Mouse (Mus musculus): ENCODE results near the gene Nid1. TPM values are rescaled to one million over a fixed set of nuclear protein-coding genes. Genes with fewer than 3 reads are reported as not detected.
"Not testable (repeated sequence)": the region's sequence is repeated elsewhere in the genome, so short reads cannot be mapped to it uniquely, and the experiment has no call there.

The Nid1 gene
- polyA plus RNA-seq, 1 experiment from 2014 or later, result 112 TPM

DNA sequence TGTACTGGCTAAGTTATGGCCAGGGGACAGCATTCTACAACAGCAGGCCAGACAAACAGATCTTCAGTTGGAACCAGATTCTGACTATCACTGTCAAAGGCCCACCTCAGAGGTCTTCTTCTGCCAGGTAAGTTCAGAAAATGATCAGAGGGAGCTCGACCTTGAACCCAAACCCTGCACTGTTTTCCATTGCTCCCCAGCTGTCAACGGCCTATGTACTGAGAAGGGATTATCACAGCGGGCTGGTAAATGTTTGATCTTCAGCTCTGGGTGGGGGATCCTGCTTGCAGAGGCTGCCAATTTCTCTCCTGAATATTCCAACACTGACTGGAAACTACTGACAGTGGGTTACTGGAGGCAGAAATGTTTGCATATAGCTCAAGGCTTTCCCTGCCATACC is 23.1 kb upstream of the Nid1 start:
- Histone ChIP-seq H3K4me1 (ENCODE audit: control insufficient read depth, insufficient read depth, low read length) (no peaks in the 10 kb centered on the region), H3K4me3 (replicated peaks; ENCODE audit: low read length) (no peak overlapping the region), H3K36me3 (ENCODE audit: control insufficient read depth, insufficient read depth, low read length) (no peaks in the 10 kb centered on the region), H3K9ac (ENCODE audit: low read length) (no peak overlapping the region), H3K27me3 (ENCODE audit: control insufficient read depth, insufficient read depth, low read length) (no peaks in the 10 kb centered on the region), H3K9me3 (replicated peaks; ENCODE audit: control insufficient read depth, low read length) (no peaks in the 10 kb centered on the region), H3K4me2 (ENCODE audit: low read depth, low read length) (no peak overlapping the region), H3K27ac (ENCODE audit: low read length) (no peak overlapping the region)
- 58% methylated on average over 3 of the region's 3 CpGs for WGBS
- no peak for ATAC-seq (ENCODE audit: insufficient read depth, low FRiP score)

DNA sequence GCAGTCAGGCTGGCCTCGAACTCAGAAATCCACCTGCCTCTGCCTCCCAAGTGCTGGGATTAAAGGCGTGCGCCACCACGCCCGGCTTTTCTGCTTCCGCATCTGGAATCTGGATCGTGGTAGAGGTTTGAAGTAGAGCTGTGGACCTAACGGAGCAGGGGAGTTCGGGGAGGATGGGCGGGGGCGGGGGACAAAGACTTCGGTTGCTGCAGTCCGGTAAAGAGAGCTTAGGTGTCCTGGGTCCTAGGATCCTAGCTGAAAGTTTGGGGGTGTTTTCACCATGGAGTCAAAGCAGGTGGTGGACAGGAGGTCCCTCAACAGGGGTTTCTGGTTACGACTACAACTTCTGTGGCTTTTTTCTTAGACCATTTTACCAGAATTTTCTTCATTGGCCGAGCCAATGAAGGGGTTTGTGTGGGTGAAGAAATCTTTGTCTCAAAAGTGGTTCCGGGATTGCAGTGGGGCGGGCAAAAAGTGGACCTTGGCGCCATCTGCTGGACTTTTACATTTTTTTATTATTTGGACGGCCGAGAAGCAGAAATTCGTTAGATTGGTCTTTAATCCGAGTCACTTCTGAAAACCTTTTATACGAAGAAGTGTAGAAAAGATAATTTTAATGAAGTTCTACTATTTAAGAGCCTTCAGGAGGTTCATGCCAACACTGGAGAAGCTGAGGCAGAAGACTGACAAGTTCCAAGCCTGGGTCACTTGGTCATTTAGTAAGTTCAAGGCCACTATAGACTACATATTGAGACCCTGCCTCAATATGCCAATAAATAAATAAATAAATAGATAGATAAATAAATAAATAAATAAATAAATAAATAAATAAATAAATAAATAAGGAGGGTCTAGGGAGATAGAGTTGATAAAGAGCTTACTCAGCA is 22.0 kb upstream of the Nid1 start:
- H3K27me3 ChIP-seq (ENCODE audit: control insufficient read depth, insufficient read depth, low read length); H3K4me1 ChIP-seq (ENCODE audit: control insufficient read depth, insufficient read depth, low read length); H3K36me3 ChIP-seq (ENCODE audit: control insufficient read depth, insufficient read depth, low read length); H3K27ac ChIP-seq (ENCODE audit: low read length); H3K9ac ChIP-seq (ENCODE audit: low read length); H3K4me3 ChIP-seq (replicated peaks; ENCODE audit: low read length); H3K9me3 ChIP-seq (replicated peaks; ENCODE audit: control insufficient read depth, low read length): not testable (repeated sequence)
- peak; percentile 60; the same call in 1 of the 2 replicates for ATAC-seq (ENCODE audit: insufficient read depth, low FRiP score)
- H3K4me2 ChIP-seq (ENCODE audit: low read depth, low read length), result peak overlapping the region; percentile 28
- WGBS, result 33% methylated on average over 23 of the region's 23 CpGs

DNA sequence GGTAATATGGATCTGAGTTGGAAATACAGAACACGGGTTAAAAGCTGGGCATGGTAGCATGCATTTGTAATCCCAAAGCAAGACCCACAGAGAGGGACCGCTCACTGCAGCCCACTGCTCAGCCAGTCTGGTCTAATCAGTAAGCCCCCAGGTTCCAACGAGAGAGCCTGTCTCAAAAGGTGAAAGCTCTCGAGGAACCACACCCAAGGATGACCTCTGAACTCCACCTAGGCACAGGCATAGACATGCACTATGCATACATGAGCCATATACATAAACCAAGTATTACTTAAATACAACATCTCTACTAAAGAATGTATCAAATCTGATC is 21.4 kb upstream of the Nid1 start:
- not testable (repeated sequence) for H3K4me3 ChIP-seq (replicated peaks; ENCODE audit: low read length); H3K4me2 ChIP-seq (ENCODE audit: low read depth, low read length); H3K27me3 ChIP-seq (ENCODE audit: control insufficient read depth, insufficient read depth, low read length); H3K9ac ChIP-seq (ENCODE audit: low read length); H3K9me3 ChIP-seq (replicated peaks; ENCODE audit: control insufficient read depth, low read length); H3K4me1 ChIP-seq (ENCODE audit: control insufficient read depth, insufficient read depth, low read length); H3K27ac ChIP-seq (ENCODE audit: low read length); H3K36me3 ChIP-seq (ENCODE audit: control insufficient read depth, insufficient read depth, low read length)
- peak; percentile 37; the same call in 1 of the 2 replicates for ATAC-seq (ENCODE audit: insufficient read depth, low FRiP score)
- WGBS, result 64% methylated on average over 1 of the region's 4 CpGs

DNA sequence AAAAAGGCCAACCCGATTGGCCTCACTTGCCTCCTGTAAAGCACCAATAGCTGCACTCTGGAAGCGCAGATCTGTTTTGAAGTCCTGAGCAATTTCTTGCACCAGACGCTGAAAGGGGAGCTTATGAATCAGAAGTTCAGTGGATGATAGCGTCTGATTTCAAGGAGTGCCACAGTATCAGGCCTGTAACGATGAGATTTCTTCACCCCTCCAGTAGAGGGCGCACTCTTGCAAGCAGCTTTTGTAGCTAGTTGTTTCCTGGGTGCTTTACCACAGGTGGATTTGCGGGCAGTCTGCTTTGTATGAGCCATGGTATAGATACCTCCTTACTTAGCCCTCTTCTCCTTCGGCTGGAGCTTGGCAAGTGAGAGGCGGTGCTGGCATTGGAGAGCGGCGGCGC is 18.5 kb upstream of the Nid1 start:
- H3K27ac ChIP-seq (ENCODE audit: low read length); ATAC-seq (ENCODE audit: insufficient read depth, low FRiP score): not testable (repeated sequence)

DNA sequence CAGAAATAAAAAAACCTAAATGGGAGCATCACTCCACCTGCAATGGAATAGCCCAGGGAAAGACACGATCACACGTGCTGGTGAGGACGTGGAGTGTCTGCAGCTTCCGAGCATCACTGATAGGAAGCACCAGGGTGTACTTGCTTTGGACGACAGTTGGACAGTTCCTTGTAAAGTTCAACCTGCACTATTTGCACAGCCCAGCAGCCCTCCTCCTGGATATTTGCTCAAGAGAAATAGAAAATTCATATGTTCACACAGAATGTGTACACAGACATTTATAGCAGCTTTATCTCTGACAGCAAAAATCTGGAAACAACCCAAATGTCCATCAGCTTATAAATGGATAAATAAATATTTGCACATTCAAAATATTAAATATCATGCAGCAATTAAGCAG is 14.1 kb upstream of the Nid1 start:
- H3K27me3 ChIP-seq (ENCODE audit: control insufficient read depth, insufficient read depth, low read length); H3K9me3 ChIP-seq (replicated peaks; ENCODE audit: control insufficient read depth, low read length); H3K27ac ChIP-seq (ENCODE audit: low read length); H3K9ac ChIP-seq (ENCODE audit: low read length); H3K4me1 ChIP-seq (ENCODE audit: control insufficient read depth, insufficient read depth, low read length); H3K4me3 ChIP-seq (replicated peaks; ENCODE audit: low read length); H3K4me2 ChIP-seq (ENCODE audit: low read depth, low read length); H3K36me3 ChIP-seq (ENCODE audit: control insufficient read depth, insufficient read depth, low read length): not testable (repeated sequence)
- peak; percentile 71; the same call in 1 of the 2 replicates for ATAC-seq (ENCODE audit: insufficient read depth, low FRiP score)
- 43% methylated on average over 2 of the region's 5 CpGs for WGBS

More for the DNA sequence above, 18.5 kb upstream of the Nid1 start:
- not testable (repeated sequence) for H3K36me3 ChIP-seq (ENCODE audit: control insufficient read depth, insufficient read depth, low read length); H3K4me1 ChIP-seq (ENCODE audit: control insufficient read depth, insufficient read depth, low read length); H3K4me3 ChIP-seq (replicated peaks; ENCODE audit: low read length); H3K4me2 ChIP-seq (ENCODE audit: low read depth, low read length); H3K9ac ChIP-seq (ENCODE audit: low read length); H3K27me3 ChIP-seq (ENCODE audit: control insufficient read depth, insufficient read depth, low read length); H3K9me3 ChIP-seq (replicated peaks; ENCODE audit: control insufficient read depth, low read length)
- 90% methylated on average over 6 of the region's 12 CpGs for WGBS

DNA sequence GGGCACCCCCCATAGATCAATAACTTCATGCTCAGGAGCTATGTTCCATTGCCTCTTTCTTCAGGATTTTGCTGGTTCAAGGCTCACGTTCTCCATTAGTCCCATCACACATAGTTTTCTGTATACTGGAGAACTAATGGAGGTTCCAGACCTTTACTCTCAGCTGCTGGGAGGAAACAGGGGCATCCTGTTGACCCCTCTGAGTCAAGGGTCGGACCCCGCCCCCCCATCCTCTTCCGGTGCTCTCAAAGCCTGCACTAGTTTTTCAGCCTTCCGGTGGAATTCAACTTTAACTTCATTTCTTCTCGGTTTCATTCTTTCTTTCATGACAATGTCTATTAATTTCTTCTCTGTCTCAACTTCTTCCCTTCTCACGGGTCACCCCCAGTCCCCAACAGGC is 1.2 kb upstream of the Nid1 start:
- not testable (repeated sequence) for H3K4me2 ChIP-seq (ENCODE audit: low read depth, low read length); H3K4me3 ChIP-seq (replicated peaks; ENCODE audit: low read length); H3K4me1 ChIP-seq (ENCODE audit: control insufficient read depth, insufficient read depth, low read length); H3K27ac ChIP-seq (ENCODE audit: low read length); H3K27me3 ChIP-seq (ENCODE audit: control insufficient read depth, insufficient read depth, low read length); H3K9me3 ChIP-seq (replicated peaks; ENCODE audit: control insufficient read depth, low read length); ATAC-seq (ENCODE audit: insufficient read depth, low FRiP score); H3K36me3 ChIP-seq (ENCODE audit: control insufficient read depth, insufficient read depth, low read length); H3K9ac ChIP-seq (ENCODE audit: low read length)
- 78% methylated on average over 3 of the region's 7 CpGs for WGBS

- peak overlapping the region; percentile 31; the same call in 1 of the 2 replicates for H3K4me2 ChIP-seq (ENCODE audit: low read depth, low read length)
- not testable (repeated sequence) for H3K27ac ChIP-seq (ENCODE audit: low read length); H3K9me3 ChIP-seq (replicated peaks; ENCODE audit: control insufficient read depth, low read length); H3K4me1 ChIP-seq (ENCODE audit: control insufficient read depth, insufficient read depth, low read length); H3K9ac ChIP-seq (ENCODE audit: low read length); H3K27me3 ChIP-seq (ENCODE audit: control insufficient read depth, insufficient read depth, low read length); H3K36me3 ChIP-seq (ENCODE audit: control insufficient read depth, insufficient read depth, low read length)
- peak overlapping the region; percentile 33 for H3K4me3 ChIP-seq (replicated peaks; ENCODE audit: low read length)
- peak; percentile 73 for ATAC-seq (ENCODE audit: insufficient read depth, low FRiP score)
- 1% methylated on average over 13 of the region's 28 CpGs for WGBS
Measured at GRCm38 (mm10) chr13:13438112-13438953, 982 bp downstream of the Nid1 start.

- not testable (repeated sequence) for H3K9me3 ChIP-seq (replicated peaks; ENCODE audit: control insufficient read depth, low read length); H3K4me2 ChIP-seq (ENCODE audit: low read depth, low read length); H3K27ac ChIP-seq (ENCODE audit: low read length); H3K9ac ChIP-seq (ENCODE audit: low read length); H3K4me3 ChIP-seq (replicated peaks; ENCODE audit: low read length); H3K4me1 ChIP-seq (ENCODE audit: control insufficient read depth, insufficient read depth, low read length); H3K27me3 ChIP-seq (ENCODE audit: control insufficient read depth, insufficient read depth, low read length); H3K36me3 ChIP-seq (ENCODE audit: control insufficient read depth, insufficient read depth, low read length)
- ATAC-seq (ENCODE audit: insufficient read depth, low FRiP score), result 0 out of 2 replicates have a peak, but pooled peaks have one; percentile 17
- 86% methylated on average over 5 of the region's 5 CpGs for WGBS
Measured at GRCm38 (mm10) chr13:13445601-13446000, 8.2 kb downstream of the Nid1 start.

- H3K9me3 ChIP-seq (replicated peaks; ENCODE audit: control insufficient read depth, low read length); H3K4me2 ChIP-seq (ENCODE audit: low read depth, low read length); H3K9ac ChIP-seq (ENCODE audit: low read length); H3K36me3 ChIP-seq (ENCODE audit: control insufficient read depth, insufficient read depth, low read length); H3K4me1 ChIP-seq (ENCODE audit: control insufficient read depth, insufficient read depth, low read length); H3K4me3 ChIP-seq (replicated peaks; ENCODE audit: low read length); H3K27me3 ChIP-seq (ENCODE audit: control insufficient read depth, insufficient read depth, low read length); H3K27ac ChIP-seq (ENCODE audit: low read length): not testable (repeated sequence)
- 28% methylated on average over 4 of the region's 4 CpGs for WGBS
- ATAC-seq (ENCODE audit: insufficient read depth, low FRiP score), result peak; percentile 58; the same call in 1 of the 2 replicates
Measured at GRCm38 (mm10) chr13:13446711-13447443, 9.5 kb downstream of the Nid1 start.
